Mouse (Mus musculus) v-Abl transformed pro-B cells (cell line): ENCODE results near the gene Pln.

Experiments
- in situ Hi-C, 2 experiments: fragments of 400-800 bp; cut with MboI; formaldehyde crosslinking; loops; one replicate each; pipeline ENCODE4 v1.15.1; 2025; ENCODE audit not compliant: unreplicated experiment in 2 of 2

Pln gene

GRCm38 (mm10) chr10:53349254-53349653, 11.8 kb downstream of the Pln start:
- in situ Hi-C loops: loop anchor here (5.0 to 25.0 kb wide), 7 partner anchors 158 to 1564 kb away; partner anchors contain the start of gene Nus1 (in 1 of the 2)

- in situ Hi-C loops: loop anchor here in 1 of 2 experiments (5.0 kb wide), 1 partner anchor 254 kb away; no protein-coding TSS in a partner anchor
Observed at GRCm38 (mm10) chr10:53353665-53354064, 16.2 kb downstream of the Pln start.

DNA sequence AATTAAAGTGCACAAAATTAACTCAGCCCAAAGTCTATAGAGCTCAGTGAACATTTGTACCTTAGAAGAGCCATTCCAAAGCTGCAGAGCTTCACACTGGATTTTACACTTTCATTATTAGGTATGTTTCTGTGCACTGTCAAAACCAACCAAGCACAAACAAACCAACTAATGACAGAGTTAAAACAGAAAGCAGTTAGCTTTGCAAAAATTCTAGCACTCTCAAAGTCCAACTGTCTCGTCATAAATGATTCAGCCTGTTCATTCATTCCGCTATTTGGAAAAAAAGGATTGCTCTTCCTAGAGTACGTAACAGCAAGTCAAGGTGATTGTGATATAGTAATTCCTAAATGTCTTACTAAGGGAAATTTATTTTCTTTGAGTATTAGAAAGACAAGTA, 21.5 kb downstream of the Pln start:
- in situ Hi-C loops: no loop called here

GRCm38 (mm10) chr10:53364311-53364710, 26.8 kb downstream of the Pln start:
- in situ Hi-C loops: no loop called here

- in situ Hi-C loops: no loop called here
Observed at GRCm38 (mm10) chr10:53367265-53367664, 29.8 kb downstream of the Pln start.

GRCm38 (mm10) chr10:53373885-53374578, 36.6 kb downstream of the Pln start:
- in situ Hi-C loops: loop anchor here in 1 of 2 experiments (10.0 kb wide), 1 partner anchor 241 kb away; no protein-coding TSS in a partner anchor

DNA sequence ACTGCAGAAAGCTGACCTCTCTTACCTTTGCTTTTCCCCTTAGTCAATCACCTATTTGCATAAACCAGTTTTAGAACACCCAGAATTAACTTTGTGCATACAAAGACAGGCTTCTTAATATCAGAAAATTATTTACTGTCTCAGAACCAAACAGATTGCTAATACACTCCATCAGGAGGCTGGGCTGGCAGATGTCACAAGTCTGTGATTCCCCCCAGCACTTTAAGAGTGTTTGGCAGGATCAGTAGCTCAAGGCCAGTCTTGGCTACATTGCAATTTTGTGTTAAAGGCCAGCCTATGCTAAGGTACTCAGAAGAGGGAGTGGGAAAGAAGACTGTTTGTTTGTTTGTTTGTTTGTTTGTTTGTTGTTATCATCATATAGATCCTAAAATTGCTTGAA, 39.6 kb downstream of the Pln start:
- in situ Hi-C loops: loop anchor here in 1 of 2 experiments (10.0 kb wide), 1 partner anchor 238 kb away; no protein-coding TSS in a partner anchor

DNA sequence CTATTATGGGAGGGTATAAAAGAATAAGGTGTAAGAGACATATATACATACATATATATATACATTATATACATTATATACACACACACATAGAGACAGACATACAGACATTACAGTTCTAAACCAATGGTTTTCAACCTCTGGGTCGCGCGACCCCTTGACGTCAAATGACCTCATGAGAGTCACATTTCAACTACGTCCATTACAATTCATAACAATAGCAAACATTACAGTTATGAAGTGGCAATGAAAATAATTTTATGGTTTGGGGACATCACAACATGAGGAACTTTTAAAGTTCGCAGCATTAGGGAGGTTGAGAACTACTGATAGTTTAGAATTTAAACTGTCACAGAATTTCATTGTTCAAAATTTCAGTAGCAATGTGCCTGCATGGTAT, 40.8 kb downstream of the Pln start:
- in situ Hi-C loops: loop anchor here in 1 of 2 experiments (10.0 kb wide), 1 partner anchor 237 kb away; no protein-coding TSS in a partner anchor

- in situ Hi-C loops: loop anchor here in 1 of 2 experiments (10.0 kb wide), 1 partner anchor 236 kb away; no protein-coding TSS in a partner anchor
Observed at GRCm38 (mm10) chr10:53378981-53379708, 41.7 kb downstream of the Pln start.

DNA sequence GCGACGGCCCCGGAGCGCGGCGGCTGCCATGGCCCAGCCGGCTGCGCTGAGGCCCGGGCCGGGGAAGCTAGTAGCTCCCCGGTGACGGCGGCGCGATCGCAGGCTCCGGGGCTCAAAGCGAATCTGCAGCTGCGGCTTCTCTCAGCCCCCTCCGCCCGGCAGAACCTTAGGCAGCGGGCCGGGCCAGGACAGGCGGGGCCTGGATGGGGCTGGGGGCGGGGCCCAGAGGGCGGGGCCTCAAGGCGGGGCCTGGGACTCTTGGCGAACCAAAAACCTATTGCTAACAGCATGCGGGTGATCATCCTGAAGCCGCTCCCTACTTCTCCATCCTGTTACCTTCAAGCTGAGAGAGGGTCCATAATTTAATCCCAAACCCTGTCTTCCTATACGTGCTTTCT, 42.2 kb downstream of the Pln start, which contains the start of gene Cep85l:
Gene Cep85l, minus strand, starts transcription at position 239 of the 398 bp plus-strand sequence.
- in situ Hi-C loops: loop anchor here in 1 of 2 experiments (10.0 kb wide), 1 partner anchor 235 kb away; no protein-coding TSS in a partner anchor

- in situ Hi-C loops: no loop called here
Observed at GRCm38 (mm10) chr10:53382696-53383365, 45.4 kb downstream of the Pln start.

DNA sequence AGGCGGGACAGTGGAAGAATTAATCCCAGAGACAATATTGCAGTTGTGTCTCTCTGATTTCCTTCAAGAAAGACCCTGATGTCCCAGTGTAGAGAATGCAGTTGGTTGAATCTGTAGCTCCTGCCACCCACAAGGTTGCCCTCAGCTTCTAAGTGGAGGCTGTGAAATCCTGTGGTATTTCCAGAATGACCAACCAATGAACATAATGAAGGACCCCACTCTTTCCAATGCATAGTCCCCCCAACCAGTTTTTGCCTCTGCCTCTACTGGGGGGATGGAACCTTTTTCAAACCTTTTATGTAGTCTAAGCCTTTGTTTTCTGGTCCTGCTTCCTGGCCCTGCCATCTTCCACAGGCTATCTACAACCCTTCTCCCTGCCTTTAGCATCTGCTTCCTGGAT, 47.4 kb downstream of the Pln start:
- in situ Hi-C loops: no loop called here

GRCm38 (mm10) chr10:53385438-53385837, 48.0 kb downstream of the Pln start:
- in situ Hi-C loops: no loop called here

DNA sequence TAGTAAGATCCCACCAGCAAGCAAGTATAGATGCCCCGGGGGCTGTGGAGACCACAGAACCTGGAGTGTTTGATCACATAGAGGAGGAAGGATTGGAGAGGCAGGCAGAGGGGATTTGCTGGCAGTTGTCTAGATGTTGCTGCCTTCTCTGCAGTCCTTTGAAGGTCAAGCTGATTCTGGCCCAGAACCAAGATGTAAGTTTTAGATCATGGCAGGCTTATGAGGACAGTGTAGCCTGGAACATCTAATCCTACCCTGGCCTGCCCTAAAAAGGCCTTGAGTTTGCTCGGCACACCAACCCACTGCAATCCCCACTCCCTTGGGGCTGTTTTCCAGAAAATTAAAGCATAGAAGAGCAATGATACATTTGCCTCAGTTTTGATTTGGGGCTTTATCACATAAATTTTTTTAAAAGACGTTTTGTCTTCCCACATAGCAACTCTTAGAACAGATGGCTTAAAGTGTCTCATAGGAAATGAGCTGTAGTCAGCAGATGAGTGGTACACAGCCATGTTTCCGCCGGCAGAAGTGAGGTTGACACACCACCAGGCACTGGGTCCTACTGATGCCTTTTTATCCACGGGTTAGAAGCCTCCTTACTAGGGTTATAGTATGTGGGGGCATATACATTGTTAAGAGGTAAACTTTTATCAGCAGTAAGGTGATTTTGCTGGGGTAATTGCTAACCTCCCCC, 50.9 kb downstream of the Pln start:
- in situ Hi-C loops: no loop called here

- in situ Hi-C loops: no loop called here
Observed at GRCm38 (mm10) chr10:53394923-53395629, 57.6 kb downstream of the Pln start.
